ENCODE assay signal across 9 mouse cellular contexts in genomic region chr5:103737208-103738066, GRCm38 (mm10). TPM values are rescaled to one million over a fixed set of nuclear protein-coding genes. Genes with fewer than 3 reads are reported as not detected.
DNase-seq lines count a peak whose midpoint lies in the region; ATAC-seq lines count a peak whose summit lies in the region.
"Had no signal": no experiment of that assay in that cellular context is flagged by ENCODE, and none has a peak within 500 bp of the region (broad histone marks: within the 10 kb centered on the region; RNA-seq: fewer than 3 reads in every experiment).

No protein-coding gene starts in this region.

- ATAC-seq in erythroid progenitor cell, adult 5-6 weeks (replicated peaks; ENCODE audit: low FRiP score, poor library complexity, severe bottlenecking), result peak; percentile 81
- peak; percentile 62; the same call in 1 of the 2 replicates for ATAC-seq in lung, embryonic 15.5 days (ENCODE audit: borderline replicate concordance, extremely low read depth, low FRiP score, low TSS enrichment)

- intact Hi-C loops in left cerebral cortex, postnatal 4 days (cut with DNase I), result no loop called here
- intact Hi-C loops in heart, postnatal 14 days (cut with DNase I), result no loop called here

- H3K27ac ChIP-seq in lung, embryonic 15.5 days, result 0 out of 2 replicates have a peak overlapping the region, but pooled peaks have one; percentile 5
- H3K27ac ChIP-seq: limb, embryonic 12.5 days had no signal

- no peaks in the 10 kb centered on the region for H3K27me3 ChIP-seq in lung, embryonic 15.5 days
- H3K27me3 ChIP-seq: limb, embryonic 12.5 days had no signal

- H3K4me1 ChIP-seq in lung, embryonic 15.5 days, result peaks cover 24% of the 10 kb centered on the region

- H3K9ac ChIP-seq in lung, embryonic 15.5 days, result no peak overlapping the region
- H3K9ac ChIP-seq: limb, embryonic 12.5 days had no signal

- peak; percentile 25 for DNase-seq in thymus, postnatal 0 days (ENCODE audit: low spot score)
- DNase-seq in thymus, postnatal 36 days, result no peak
- DNase-seq in layer of hippocampus, postnatal 10 days (ENCODE audit: low spot score in 2 of 2), result no peak
- no peak for DNase-seq in frontal cortex, postnatal 10 days (ENCODE audit: low spot score in 2 of 2)
- no peak for DNase-seq in left cerebral cortex, postnatal 4 days
- no peak for DNase-seq in heart, postnatal 14 days

- no peaks in the 10 kb centered on the region for H3K36me3 ChIP-seq in lung, embryonic 15.5 days
- H3K36me3 ChIP-seq: limb, embryonic 12.5 days had no signal

- 43% methylated on average over 26 of the region's 26 CpGs for WGBS in lung, embryonic 15.5 days

- H3K9me3 ChIP-seq in lung, embryonic 15.5 days, result no peaks in the 10 kb centered on the region
- H3K9me3 ChIP-seq: limb, embryonic 12.5 days had no signal

- H3K4me3 ChIP-seq in lung, embryonic 15.5 days, result no peak overlapping the region
- H3K4me3 ChIP-seq: limb, embryonic 12.5 days had no signal

- no peak overlapping the region for H3K4me2 ChIP-seq in lung, embryonic 15.5 days
- H3K4me2 ChIP-seq: limb, embryonic 12.5 days had no signal

RNA-seq across cellular contexts. Expression of gene Aff1, which starts 45.3 kb away (rescaled TPM):
- 18.9 and 21.9 TPM in 2 replicates for polyA plus RNA-seq in thymus, postnatal 0 days (2015; fragmentation: Nextera tagmentation; extraction: Ambion mirVana)
- total RNA-seq in erythroid progenitor cell, adult 5-6 weeks (2015; ENCODE audit: low replicate concordance), result 145 and 147 TPM in 2 replicates
- total RNA-seq in erythroid progenitor cell, adult 5-6 weeks (2017; ENCODE audit: low replicate concordance), result 67.4 and 102 TPM in 2 replicates
- polyA plus RNA-seq in lung, embryonic 15.5 days (2015; fragmentation: Nextera tagmentation; extraction: Ambion mirVana), result 5.4 and 6.7 TPM in 2 replicates
- total RNA-seq in layer of hippocampus, postnatal 10 days (2021), result 10 to 100 TPM; 10.3 to 11.1 TPM
- 1 to 10 TPM; 4.9 to 6.3 TPM for total RNA-seq in left cerebral cortex, postnatal 4 days (2021)
- 10 to 100 TPM; 47.4 to 53.4 TPM for total RNA-seq in heart, postnatal 14 days (2021)
